Mouse (Mus musculus) neural tube, embryonic 12.5 days (tissue): ENCODE data around the gene Msgn1. TPM values are rescaled to one million over a fixed set of nuclear protein-coding genes. Genes with fewer than 3 reads are reported as not detected.

Source experiments
- ATAC-seq: fragments of 200-750 bp; cut with Nextera tagmentation; 2 replicates; pipeline ENCODE4 v1.8.0; 2017; ENCODE audit warnings: low read depth, mild to moderate bottlenecking, moderate TSS enrichment, moderate library complexity; ENCODE audit not compliant: low FRiP score
- H3K27ac ChIP-seq: fragments of 300-500 bp; sonication (generic); 2 replicates; pipeline ENCODE4 v1.5.1; 2016
- H3K27me3 ChIP-seq: fragments of 300-500 bp; sonication (generic); replicated peaks from 2 replicates; pipeline ENCODE4 v1.6.1; 2016; ENCODE audit warnings: mild to moderate bottlenecking
- H3K36me3 ChIP-seq: fragments of 300-500 bp; sonication (generic); 2 replicates; pipeline ENCODE4 v1.6.1; 2016; ENCODE audit warnings: mild to moderate bottlenecking
- H3K4me1 ChIP-seq: fragments of 300-500 bp; sonication (generic); 2 replicates; pipeline ENCODE4 v1.6.1; 2016
- H3K4me2 ChIP-seq: fragments of 300-500 bp; sonication (generic); replicated peaks from 2 replicates; pipeline ENCODE4 v1.6.1; 2016; ENCODE audit warnings: mild to moderate bottlenecking
- H3K4me3 ChIP-seq: fragments of 300-500 bp; sonication (generic); 2 replicates; pipeline ENCODE4 v1.5.1; 2016
- H3K9ac ChIP-seq: fragments of 300-500 bp; sonication (generic); 2 replicates; pipeline ENCODE4 v1.6.1; 2016; ENCODE audit warnings: mild to moderate bottlenecking
- H3K9me3 ChIP-seq: fragments of 300-500 bp; sonication (generic); 2 replicates; pipeline ENCODE4 v1.6.1; 2016; ENCODE audit warnings: mild to moderate bottlenecking
- WGBS: fragments of 180-500 bp; shearing (Covaris S2); methylation state at CpG from one replicate; pipeline ENCODE4 v1.1.7; 2016; 5-methylcytosine and 5-hydroxymethylcytosine counted together
- polyA plus RNA-seq: library from polyadenylated mRNA; unstranded; fragments of >200 nt; fragmentation: Nextera tagmentation; extraction: Ambion mirVana; gene quantifications from 2 replicates; pipeline ENCODE4 v1.2.1, GENCODE M21; 2016

Msgn1 gene
- not detected in 2 replicates for polyA plus RNA-seq

DNA sequence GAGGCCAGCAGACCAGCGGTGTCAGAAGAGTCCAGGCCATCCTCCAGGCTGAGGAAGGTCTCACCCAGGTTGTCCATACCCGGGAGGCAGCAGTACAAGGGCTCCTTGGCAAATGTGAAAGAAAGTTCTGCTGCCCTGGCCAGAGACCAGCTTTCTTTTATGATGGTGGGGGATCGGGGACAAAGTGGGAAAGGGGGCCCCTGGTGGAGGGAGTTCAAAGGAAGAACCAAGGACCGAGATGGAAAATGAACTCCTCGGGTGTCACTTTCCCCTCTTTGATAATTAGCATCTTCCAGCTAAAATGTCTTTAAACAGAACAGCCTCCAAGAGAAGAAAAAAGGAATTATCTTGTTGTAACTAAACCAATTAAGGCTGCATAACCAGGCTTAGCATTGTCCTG is at the start of gene Msgn1:
Gene Msgn1, minus strand, starts transcription at position 101 of the 400 bp plus-strand sequence.
- no peak for ATAC-seq
- no peak within 1 kb of the TSS for H3K27ac ChIP-seq
- H3K27me3 ChIP-seq, result no peaks in the 10 kb centered on the region
- no peaks in the 10 kb centered on the region for H3K4me1 ChIP-seq
- H3K4me3 ChIP-seq, result no peak within 1 kb of the TSS
- no peak within 1 kb of the TSS for H3K4me2 ChIP-seq
- H3K36me3 ChIP-seq, result no peaks in the 10 kb centered on the region
- WGBS, result 52% methylated on average over 5 of the region's 5 CpGs
- H3K9me3 ChIP-seq, result no peaks in the 10 kb centered on the region
- H3K9ac ChIP-seq, result no peak within 1 kb of the TSS

DNA sequence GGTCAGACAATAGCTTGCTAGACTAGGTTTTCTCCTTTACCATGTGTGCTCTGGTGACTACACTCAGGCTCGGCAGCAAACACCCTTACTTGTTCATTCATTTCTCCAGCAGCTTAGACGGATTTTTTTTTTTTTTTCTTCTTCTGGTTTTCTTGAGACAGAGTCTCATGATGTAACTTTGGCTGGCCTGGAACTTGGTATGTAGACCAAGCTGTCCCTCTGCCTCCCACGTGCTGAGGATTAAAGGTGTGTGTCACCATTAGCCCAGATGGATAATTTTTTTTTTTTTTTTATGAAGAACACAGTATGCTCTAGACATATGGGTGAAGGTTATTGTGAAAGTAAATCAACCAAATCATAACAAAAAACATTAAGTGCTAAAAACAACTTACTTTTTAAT is 41.5 kb upstream of the Msgn1 start:
- 84% methylated on average over 3 of the region's 3 CpGs for WGBS
- Histone ChIP-seq H3K27me3 (no peaks in the 10 kb centered on the region), H3K36me3 (peaks cover 2% of the 10 kb centered on the region; the same call in 1 of the 2 replicates), H3K4me1 (no peaks in the 10 kb centered on the region), H3K9me3 (no peaks in the 10 kb centered on the region), H3K4me2 (no peak overlapping the region), H3K27ac (no peak overlapping the region), H3K4me3 (no peak overlapping the region), H3K9ac (no peak overlapping the region)
- no peak for ATAC-seq

DNA sequence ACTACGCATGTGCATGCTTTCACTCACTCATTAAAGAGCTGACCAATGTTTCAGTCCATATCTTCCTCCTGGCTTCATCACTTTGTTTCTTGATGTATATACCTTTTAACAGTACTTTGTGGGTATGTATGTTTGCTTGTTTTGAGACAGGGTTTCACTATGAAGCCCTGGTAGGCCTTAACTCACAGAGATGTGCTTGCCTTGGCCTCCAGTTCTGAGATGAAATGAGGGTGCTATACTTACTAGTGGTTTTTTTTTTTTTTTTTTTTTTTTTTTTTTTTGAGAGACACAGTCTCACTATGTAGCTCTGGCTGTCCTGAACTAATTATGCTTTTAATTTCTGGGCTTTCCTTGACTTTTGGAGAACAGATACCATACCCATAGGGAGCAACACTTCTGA is 38.7 kb upstream of the Msgn1 start:
- no peak for ATAC-seq
- Histone ChIP-seq H3K4me1 (no peaks in the 10 kb centered on the region), H3K4me2 (no peak overlapping the region), H3K27ac (no peak overlapping the region), H3K9me3 (no peaks in the 10 kb centered on the region), H3K27me3 (no peaks in the 10 kb centered on the region), H3K9ac (no peak overlapping the region), H3K4me3 (no peak overlapping the region), H3K36me3 (peaks cover 10% of the 10 kb centered on the region)
- WGBS, result 98% methylated on average over 1 of the region's 1 CpGs

DNA sequence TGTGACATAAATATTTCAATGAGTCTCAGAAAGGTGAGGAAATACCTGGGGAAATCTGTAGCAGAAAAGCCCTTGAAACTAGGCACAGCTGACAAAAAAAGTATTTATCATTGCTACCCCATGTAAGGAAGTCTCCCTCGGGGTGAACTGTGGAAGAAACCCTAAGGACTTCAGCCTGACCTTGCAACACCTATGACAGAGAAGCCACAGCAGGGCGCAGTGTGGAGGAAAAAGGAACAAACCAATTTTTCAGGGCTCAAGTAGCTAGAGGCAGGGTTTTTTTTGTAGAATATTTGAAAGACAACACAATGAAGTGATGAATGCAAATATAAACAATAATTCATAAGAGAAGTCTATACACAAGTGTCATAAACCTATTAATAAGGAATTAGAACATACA is 27.2 kb upstream of the Msgn1 start:
- Histone ChIP-seq H3K27ac (no peak overlapping the region), H3K4me3 (no peak overlapping the region), H3K9ac (no peak overlapping the region), H3K4me2 (no peak overlapping the region), H3K9me3 (no peaks in the 10 kb centered on the region), H3K36me3 (no peaks in the 10 kb centered on the region), H3K4me1 (no peaks in the 10 kb centered on the region), H3K27me3 (no peaks in the 10 kb centered on the region)
- ATAC-seq, result no peak
- WGBS, result 77% methylated on average over 2 of the region's 2 CpGs

DNA sequence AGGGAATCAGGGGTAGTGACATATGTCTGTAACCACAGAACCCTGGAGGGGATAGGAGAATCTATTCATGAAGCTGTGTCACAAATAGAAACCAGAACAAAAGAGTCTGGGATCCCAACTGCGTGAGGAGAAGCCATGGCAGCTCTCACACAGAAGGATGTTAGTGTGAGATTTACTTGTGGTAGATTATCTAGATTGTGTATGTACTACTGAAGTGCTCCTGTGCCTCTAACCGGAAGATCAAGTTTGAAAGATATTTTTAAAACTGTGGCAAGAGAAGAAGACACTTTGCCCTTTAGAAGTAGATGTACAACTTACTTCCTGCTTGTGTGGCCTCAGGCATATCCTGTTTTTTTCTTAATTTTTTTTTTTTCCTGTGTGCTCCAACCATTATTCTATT is 21.5 kb upstream of the Msgn1 start:
- Histone ChIP-seq H3K27ac (no peak overlapping the region), H3K9me3 (no peaks in the 10 kb centered on the region), H3K27me3 (no peaks in the 10 kb centered on the region), H3K4me3 (no peak overlapping the region), H3K36me3 (no peaks in the 10 kb centered on the region), H3K9ac (no peak overlapping the region), H3K4me1 (no peaks in the 10 kb centered on the region), H3K4me2 (no peak overlapping the region)
- WGBS, result 81% methylated on average over 2 of the region's 2 CpGs
- no peak for ATAC-seq

DNA sequence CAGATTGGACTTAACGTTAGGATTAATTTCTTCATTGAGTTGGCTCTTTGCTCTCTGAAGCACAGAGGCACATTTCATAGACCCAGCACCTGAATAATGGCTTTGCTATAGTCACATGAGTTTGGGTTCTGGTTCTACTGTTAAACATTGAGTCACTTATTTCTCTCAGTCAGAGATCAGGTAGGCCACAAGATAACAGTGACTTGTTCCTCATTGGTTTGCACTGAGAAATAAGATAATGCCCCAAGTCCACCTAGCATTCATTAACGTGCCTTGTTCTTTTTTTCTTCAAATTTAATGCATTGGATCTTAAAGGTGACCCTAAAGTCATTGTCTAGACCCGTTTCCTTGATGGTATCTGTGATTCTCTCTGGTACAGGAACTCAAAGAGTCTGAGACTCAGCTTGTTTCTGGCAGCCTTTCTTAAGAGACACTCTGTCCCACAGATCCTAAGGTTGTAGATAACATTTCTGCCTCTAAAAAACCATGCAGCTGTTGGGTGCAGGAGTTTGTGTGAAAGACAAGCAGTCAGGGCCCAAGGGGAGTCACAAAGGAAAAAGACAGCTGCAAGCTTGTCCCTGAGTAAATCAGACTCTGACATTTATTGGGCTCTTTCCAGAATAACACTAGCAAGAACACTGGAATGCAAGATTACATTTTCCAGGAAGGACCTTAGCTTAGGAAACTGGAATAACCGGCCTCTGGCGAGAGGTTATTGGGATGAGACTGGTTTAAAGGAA is 17.9 kb upstream of the Msgn1 start:
- Histone ChIP-seq H3K4me2 (no peak overlapping the region), H3K36me3 (no peaks in the 10 kb centered on the region), H3K27me3 (no peaks in the 10 kb centered on the region), H3K4me3 (no peak overlapping the region), H3K4me1 (peaks cover 4% of the 10 kb centered on the region; the same call in 1 of the 2 replicates), H3K9ac (no peak overlapping the region), H3K27ac (no peak overlapping the region), H3K9me3 (no peaks in the 10 kb centered on the region)
- 74% methylated on average over 5 of the region's 5 CpGs for WGBS
- no peak for ATAC-seq

DNA sequence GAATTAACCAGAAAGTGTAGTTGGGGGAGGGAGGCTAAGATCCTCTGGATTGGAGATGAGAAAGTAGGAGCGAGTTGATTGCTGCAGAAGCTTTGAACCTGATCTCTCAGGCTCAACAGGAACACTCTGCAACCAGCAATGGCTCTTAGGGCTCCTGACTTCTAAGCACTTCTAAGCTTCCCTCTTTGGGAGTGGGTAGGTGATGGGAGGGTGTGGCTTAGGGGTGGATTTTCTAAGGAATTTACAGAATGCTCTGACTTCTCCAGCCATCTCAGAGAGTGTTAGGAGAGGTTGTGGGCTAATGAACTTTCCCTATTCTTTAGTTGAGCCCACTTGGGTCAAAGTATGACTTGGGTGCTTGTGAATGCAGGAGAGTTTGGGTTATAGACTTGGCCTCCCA is 17.4 kb upstream of the Msgn1 start:
- no peak overlapping the region for H3K4me2 ChIP-seq
- no peaks in the 10 kb centered on the region for H3K27me3 ChIP-seq
- ATAC-seq, result no peak
- H3K9ac ChIP-seq, result no peak overlapping the region
- no peaks in the 10 kb centered on the region for H3K36me3 ChIP-seq
- WGBS, result 48% methylated on average over 1 of the region's 1 CpGs
- peaks cover 8% of the 10 kb centered on the region; the same call in 1 of the 2 replicates for H3K4me1 ChIP-seq
- H3K27ac ChIP-seq, result no peak overlapping the region
- H3K9me3 ChIP-seq, result no peaks in the 10 kb centered on the region
- no peak overlapping the region for H3K4me3 ChIP-seq

DNA sequence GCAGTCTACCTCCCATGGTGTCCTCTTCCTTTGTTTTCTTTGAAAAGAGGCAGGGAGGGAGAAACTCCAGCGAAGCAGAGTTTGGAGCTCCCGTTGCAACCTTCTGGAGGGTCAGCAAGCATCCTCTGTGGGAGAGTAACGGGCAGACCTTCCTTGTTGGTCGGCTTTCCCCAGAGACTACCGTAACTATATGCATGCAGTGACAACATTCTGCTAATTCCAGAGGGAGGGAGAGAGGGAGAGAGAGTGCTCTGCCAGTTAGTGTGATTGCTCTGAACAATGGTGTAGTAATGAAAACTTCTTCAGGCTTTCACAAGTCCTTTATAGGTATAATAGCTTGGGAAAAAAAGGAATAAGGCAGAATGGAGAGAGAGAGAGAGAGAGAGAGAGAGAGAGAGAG is 15.9 kb upstream of the Msgn1 start:
- no peaks in the 10 kb centered on the region for H3K36me3 ChIP-seq
- H3K9me3 ChIP-seq, result no peaks in the 10 kb centered on the region
- 4% methylated on average over 5 of the region's 5 CpGs for WGBS
- H3K9ac ChIP-seq, result no peak overlapping the region
- peaks cover 8% of the 10 kb centered on the region; the same call in 1 of the 2 replicates for H3K4me1 ChIP-seq
- H3K4me2 ChIP-seq, result no peak overlapping the region
- H3K27ac ChIP-seq, result no peak overlapping the region
- ATAC-seq, result no peak
- no peaks in the 10 kb centered on the region for H3K27me3 ChIP-seq
- no peak overlapping the region for H3K4me3 ChIP-seq

DNA sequence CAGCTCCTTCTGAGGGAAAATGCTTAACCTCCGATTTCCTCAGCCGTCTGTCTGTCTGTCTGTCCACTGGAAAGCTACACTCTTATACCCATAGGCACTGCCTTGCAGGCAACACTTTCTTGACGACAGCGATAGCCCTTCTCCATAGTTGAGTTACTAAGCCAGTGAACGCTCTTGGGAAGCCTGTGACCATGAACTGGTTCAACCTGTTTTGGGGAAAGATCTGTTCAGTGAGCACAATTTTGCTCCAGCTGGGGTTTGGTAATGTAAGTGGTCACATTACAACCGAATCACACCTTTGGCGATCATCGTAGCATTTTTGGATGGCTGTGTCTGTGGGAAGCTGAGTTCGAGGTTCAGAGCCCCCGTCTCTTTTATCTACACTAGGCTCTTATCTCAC is 14.3 kb upstream of the Msgn1 start:
- H3K9me3 ChIP-seq, result no peaks in the 10 kb centered on the region
- no peaks in the 10 kb centered on the region for H3K27me3 ChIP-seq
- no peak overlapping the region for H3K9ac ChIP-seq
- H3K36me3 ChIP-seq, result no peaks in the 10 kb centered on the region
- no peak for ATAC-seq
- H3K27ac ChIP-seq, result no peak overlapping the region
- 93% methylated on average over 10 of the region's 10 CpGs for WGBS
- H3K4me3 ChIP-seq, result no peak overlapping the region
- H3K4me2 ChIP-seq, result no peak overlapping the region
- H3K4me1 ChIP-seq, result peaks cover 8% of the 10 kb centered on the region; the same call in 1 of the 2 replicates

DNA sequence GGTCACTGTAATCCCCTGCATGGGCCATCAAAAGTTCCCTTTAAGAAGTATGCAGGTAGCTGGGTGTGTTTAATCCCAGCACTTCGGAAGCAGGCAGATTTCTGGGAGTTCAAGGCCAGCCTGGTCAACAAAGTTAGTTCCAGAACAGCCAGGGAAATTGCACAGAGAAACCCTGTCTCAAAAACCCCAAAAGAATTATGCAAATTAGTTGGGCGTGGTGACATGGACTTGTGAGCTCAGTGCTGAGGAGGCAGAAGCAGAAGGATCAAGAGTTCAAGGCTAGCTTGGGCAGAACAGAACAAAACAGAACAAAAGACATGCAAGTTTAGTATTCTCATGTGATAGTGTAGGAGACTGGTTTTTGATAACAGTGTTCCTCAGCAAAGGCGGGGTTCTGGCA is 13.8 kb upstream of the Msgn1 start:
- no peak for ATAC-seq
- 75% methylated on average over 3 of the region's 3 CpGs for WGBS
- Histone ChIP-seq H3K9ac (no peak overlapping the region), H3K4me2 (no peak overlapping the region), H3K27ac (no peak overlapping the region), H3K36me3 (no peaks in the 10 kb centered on the region), H3K27me3 (no peaks in the 10 kb centered on the region), H3K9me3 (no peaks in the 10 kb centered on the region), H3K4me3 (no peak overlapping the region), H3K4me1 (peaks cover 8% of the 10 kb centered on the region; the same call in 1 of the 2 replicates)

DNA sequence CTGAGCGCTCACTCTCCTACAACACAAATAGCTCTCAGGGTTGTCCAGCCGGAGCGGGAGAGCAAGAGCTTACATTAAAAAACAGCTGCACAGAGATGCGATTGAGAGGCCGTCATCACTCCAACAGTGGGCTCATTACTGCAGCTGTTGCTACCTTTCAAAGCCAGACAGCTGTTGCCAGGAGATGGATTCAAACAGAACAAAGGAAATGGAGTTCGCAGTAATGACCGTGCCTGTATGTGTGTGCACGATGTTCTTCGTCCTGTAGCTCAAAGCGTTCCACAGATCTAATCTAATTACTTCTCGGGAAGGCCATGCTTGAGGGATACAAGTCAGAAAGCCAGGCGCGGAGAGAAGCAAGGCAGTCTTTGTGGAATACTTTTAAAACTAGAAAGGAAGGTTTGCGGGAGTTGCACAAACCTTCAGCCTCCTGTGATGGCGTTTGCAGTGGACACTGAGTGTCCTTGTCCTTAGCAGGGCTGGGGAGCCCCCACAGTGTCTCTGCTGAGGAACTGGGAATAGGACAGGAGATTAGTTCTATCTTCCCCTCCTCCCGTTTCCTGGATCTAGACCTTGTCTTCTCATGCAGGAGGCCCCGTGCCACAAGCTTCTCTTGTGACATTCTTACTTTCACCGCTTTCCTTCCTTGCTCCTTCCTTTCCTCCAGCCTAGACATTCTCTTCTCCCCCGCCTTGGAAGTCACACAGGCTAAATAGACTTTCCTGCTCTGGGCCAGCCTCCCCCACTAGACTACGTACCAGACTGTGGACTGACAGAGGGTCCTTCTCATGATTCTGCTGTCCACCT is 13.0 kb upstream of the Msgn1 start:
- Histone ChIP-seq H3K4me3 (no peak overlapping the region), H3K27me3 (no peaks in the 10 kb centered on the region), H3K4me1 (peaks cover 8% of the 10 kb centered on the region; the same call in 1 of the 2 replicates), H3K4me2 (no peak overlapping the region), H3K9me3 (no peaks in the 10 kb centered on the region), H3K27ac (no peak overlapping the region), H3K9ac (no peak overlapping the region), H3K36me3 (no peaks in the 10 kb centered on the region)
- no peak for ATAC-seq
- 55% methylated on average over 20 of the region's 20 CpGs for WGBS

DNA sequence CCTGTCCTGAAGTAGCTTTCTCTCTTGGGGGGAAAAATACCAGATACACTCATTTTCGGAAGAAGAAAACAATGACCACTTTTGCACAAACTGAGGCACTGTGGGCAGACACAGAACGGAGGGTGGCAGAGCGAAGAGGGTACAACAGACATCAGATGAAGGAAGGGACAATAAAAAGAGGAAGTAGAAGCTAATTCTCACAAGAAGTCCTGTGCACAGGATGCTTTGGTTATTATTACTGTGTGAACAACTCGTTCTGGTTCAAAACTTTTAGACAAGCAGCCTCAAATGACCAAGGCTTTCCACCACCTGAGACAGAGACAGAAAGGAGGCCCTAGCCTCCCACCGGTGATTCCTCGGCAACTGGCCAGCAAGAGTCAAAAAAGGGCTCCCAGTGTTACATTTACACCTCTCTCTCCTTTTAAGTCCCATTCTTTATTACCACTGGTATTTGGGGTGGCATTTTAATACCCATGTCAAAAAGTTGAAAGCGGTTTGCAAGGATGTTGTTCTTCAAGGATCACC is 9.0 kb upstream of the Msgn1 start:
- 61% methylated on average over 7 of the region's 7 CpGs for WGBS
- Histone ChIP-seq H3K4me1 (peaks cover 8% of the 10 kb centered on the region; the same call in 1 of the 2 replicates), H3K9ac (no peak overlapping the region), H3K27ac (no peak overlapping the region), H3K27me3 (no peaks in the 10 kb centered on the region), H3K36me3 (no peaks in the 10 kb centered on the region), H3K4me3 (no peak overlapping the region), H3K9me3 (no peaks in the 10 kb centered on the region), H3K4me2 (no peak overlapping the region)
- no peak for ATAC-seq
